Mouse (Mus musculus): ENCODE measurements around the gene Pigl.

The Pigl gene

GRCm38 (mm10) chr11:62513311-62513710 lies 55.1 kb downstream of the Pigl start:
- no peak for DNase-seq (ENCODE audit: low spot score in 2 of 2)

- DNase-seq (ENCODE audit: low spot score in 2 of 2), result no peak
These were observed 60.7 kb downstream of the Pigl start for GRCm38 (mm10) chr11:62518991-62519390.

- DNase-seq (ENCODE audit: low spot score in 2 of 2), result no peak
These were observed 64.0 kb downstream of the Pigl start for GRCm38 (mm10) chr11:62522283-62522682.

GRCm38 (mm10) chr11:62537089-62537488 lies 78.8 kb downstream of the Pigl start:
- DNase-seq (ENCODE audit: low spot score in 2 of 2), result no peak

- DNase-seq (ENCODE audit: low spot score in 2 of 2), result no peak
These were observed 79.3 kb downstream of the Pigl start for GRCm38 (mm10) chr11:62537590-62537989.

GRCm38 (mm10) chr11:62538321-62539088 lies 80.2 kb downstream of the Pigl start:
- peak; percentile 30 to 47 for DNase-seq (ENCODE audit: low spot score in 2 of 2)

- peak; percentile 61 to 74 for DNase-seq (ENCODE audit: low spot score in 2 of 2)
These were observed 81.0 kb downstream of the Pigl start, which contains the start of gene Cenpv for GRCm38 (mm10) chr11:62539089-62539890. Gene Cenpv, minus strand, starts transcription at chr11:62539261.

GRCm38 (mm10) chr11:62540167-62540566 lies 81.9 kb downstream of the Pigl start:
- DNase-seq (ENCODE audit: low spot score in 2 of 2), result no peak

- no peak for DNase-seq (ENCODE audit: low spot score in 2 of 2)
These were observed 82.7 kb downstream of the Pigl start for GRCm38 (mm10) chr11:62540969-62541368.

GRCm38 (mm10) chr11:62541581-62541980 lies 83.3 kb downstream of the Pigl start:
- no peak for DNase-seq (ENCODE audit: low spot score in 2 of 2)

GRCm38 (mm10) chr11:62543991-62544390 lies 85.7 kb downstream of the Pigl start:
- DNase-seq (ENCODE audit: low spot score in 2 of 2), result no peak

GRCm38 (mm10) chr11:62549782-62550181 lies 91.5 kb downstream of the Pigl start:
- peak in 1 of 2 experiments; percentile 21 for DNase-seq (ENCODE audit: low spot score in 2 of 2)

GRCm38 (mm10) chr11:62550227-62550685 lies 92.0 kb downstream of the Pigl start:
- DNase-seq (ENCODE audit: low spot score in 2 of 2), result peak; percentile 32 to 40

GRCm38 (mm10) chr11:62550727-62551225 lies 92.5 kb downstream of the Pigl start, which contains the start of gene Ubb:
Gene Ubb, plus strand, starts transcription at chr11:62551171.
- peak; percentile 99 to 100 for DNase-seq (ENCODE audit: low spot score in 2 of 2)

- DNase-seq (ENCODE audit: low spot score in 2 of 2), result peak; percentile 86 to 94
These were observed 93.2 kb downstream of the Pigl start for GRCm38 (mm10) chr11:62551226-62552119.

GRCm38 (mm10) chr11:62553186-62553585 lies 94.9 kb downstream of the Pigl start:
- DNase-seq (ENCODE audit: low spot score in 2 of 2), result no peak

GRCm38 (mm10) chr11:62553633-62554032 lies 95.4 kb downstream of the Pigl start:
- DNase-seq (ENCODE audit: low spot score in 2 of 2), result no peak

GRCm38 (mm10) chr11:62554163-62554855 lies 96.0 kb downstream of the Pigl start:
- DNase-seq (ENCODE audit: low spot score in 2 of 2), result no peak

GRCm38 (mm10) chr11:62554934-62555517 lies 96.8 kb downstream of the Pigl start:
- DNase-seq (ENCODE audit: low spot score in 2 of 2), result no peak

- no peak for DNase-seq (ENCODE audit: low spot score in 2 of 2)
These were observed 97.7 kb downstream of the Pigl start for GRCm38 (mm10) chr11:62555896-62556412.
